Mouse (Mus musculus) G1E (cell line): Measurements from ENCODE around the gene Plpp6. TPM values are rescaled to one million over a fixed set of nuclear protein-coding genes. Genes with fewer than 3 reads are reported as not detected.

ENCODE experiments used
- ATAC-seq: 2 replicates; pipeline ENCODE4 v1.8.0; 2016; ENCODE audit warnings: mild to moderate bottlenecking; ENCODE audit not compliant: insufficient number of reproducible peaks, poor library complexity, low FRiP score, severe bottlenecking; ENCODE audit errors: extremely low read depth
- DNase-seq: peaks from one replicate; pipeline ENCODE4 v3.0.0; 2012; ENCODE audit warnings: low spot score
- H3K27me3 ChIP-seq: 2 replicates; pipeline ENCODE4 v1.6.1; 2012; ENCODE audit warnings: mild to moderate bottlenecking, low read length, inconsistent platforms; ENCODE audit not compliant: insufficient read depth
- H3K36me3 ChIP-seq: replicated peaks from 2 replicates; pipeline ENCODE3; 2012; ENCODE audit warnings: mild to moderate bottlenecking, inconsistent platforms
- H3K4me1 ChIP-seq: 2 replicates; pipeline ENCODE4 v1.6.1; 2012; ENCODE audit warnings: low read depth, low read length, inconsistent platforms, mixed read lengths; ENCODE audit not compliant: insufficient read depth
- H3K4me3 ChIP-seq: 2 replicates; pipeline ENCODE4 v1.5.1; 2012; ENCODE audit warnings: low read depth, mild to moderate bottlenecking, inconsistent platforms, low read length, moderate library complexity, mixed read lengths
- H3K9me3 ChIP-seq: replicated peaks from 2 replicates; pipeline ENCODE4 v1.6.1; 2012; ENCODE audit warnings: inconsistent platforms
- CTCF ChIP-seq: IDR thresholded peaks from 2 replicates; pipeline ENCODE4 v1.5.1; 2012; ENCODE audit warnings: low read depth, low read length, inconsistent platforms, mixed read lengths
- GATA1 ChIP-seq: IDR thresholded peaks from 2 replicates; pipeline ENCODE4 v1.6.1; 2012; ENCODE audit warnings: borderline replicate concordance, low read length, inconsistent platforms, mixed read lengths
- GATA2 ChIP-seq: IDR thresholded peaks from 2 replicates; pipeline ENCODE4 v1.6.1; 2012; ENCODE audit warnings: low read depth, low read length, inconsistent platforms, borderline replicate concordance
- POLR2AphosphoS5 ChIP-seq: IDR thresholded peaks from 2 replicates; pipeline ENCODE4 v1.6.1; 2012; ENCODE audit warnings: low read depth, low read length, inconsistent platforms; ENCODE audit not compliant: insufficient replicate concordance
- TAL1 ChIP-seq: conservative IDR thresholded peaks from 2 replicates; pipeline ENCODE4 v1.6.1; 2012; ENCODE audit warnings: low read depth, low read length, inconsistent platforms, mixed read lengths
- polyA plus RNA-seq: library from polyadenylated mRNA; stranded (reverse); fragments of >175 nt; gene quantifications from 2 replicates; pipeline ENCODE4 v1.2.3, GENCODE M21; 2012
- total RNA-seq, 2 experiments: library from RNA; stranded (forward) in 1 of 2; stranded (reverse) in 1 of 2; fragments of 200-1000 nt in 1 of 2; fragments of >200 nt in 1 of 2; fragmentation: Nextera tagmentation in 1 of 2; gene quantifications; 2 replicates each; pipeline ENCODE4 v1.2.3; 2014 to 2017

Plpp6 gene
- total and polyA plus RNA-seq, 3 experiments, result 5.8 to 31.2 (median 8.7) TPM

DNA sequence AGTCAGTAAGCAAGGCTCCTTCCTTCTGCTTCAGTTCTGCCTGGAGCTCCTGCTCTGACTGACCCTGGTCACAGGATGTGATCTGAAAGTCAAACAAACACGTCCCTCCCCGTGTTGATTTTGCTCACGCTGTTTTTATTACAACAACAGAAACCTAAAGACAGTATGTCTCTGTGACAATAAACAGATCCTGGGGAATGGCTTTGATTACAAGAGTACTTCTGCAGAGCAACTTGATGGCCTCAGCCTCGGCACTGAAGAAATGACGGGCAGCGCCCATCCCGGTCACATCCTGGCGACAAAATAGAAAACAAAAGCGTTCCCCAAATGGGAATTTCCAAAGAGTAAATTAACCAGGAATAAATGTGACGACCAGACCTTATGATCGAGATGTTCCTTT is 6.5 kb downstream of the Plpp6 start:
- H3K36me3 ChIP-seq, result peaks cover 13% of the 10 kb centered on the region
- H3K4me3 ChIP-seq, result no peak overlapping the region
- ATAC-seq, result no peak
- H3K9me3 ChIP-seq, result no peaks in the 10 kb centered on the region; the same call in 1 of the 2 replicates
- no peak for DNase-seq
- H3K4me1 ChIP-seq, result peaks cover 16% of the 10 kb centered on the region
- TF ChIP-seq GATA1 (no peak), GATA2 (no peak), POLR2AphosphoS5 (no peak), CTCF (no peak), TAL1 (no peak)
- peaks cover 9% of the 10 kb centered on the region for H3K27me3 ChIP-seq

DNA sequence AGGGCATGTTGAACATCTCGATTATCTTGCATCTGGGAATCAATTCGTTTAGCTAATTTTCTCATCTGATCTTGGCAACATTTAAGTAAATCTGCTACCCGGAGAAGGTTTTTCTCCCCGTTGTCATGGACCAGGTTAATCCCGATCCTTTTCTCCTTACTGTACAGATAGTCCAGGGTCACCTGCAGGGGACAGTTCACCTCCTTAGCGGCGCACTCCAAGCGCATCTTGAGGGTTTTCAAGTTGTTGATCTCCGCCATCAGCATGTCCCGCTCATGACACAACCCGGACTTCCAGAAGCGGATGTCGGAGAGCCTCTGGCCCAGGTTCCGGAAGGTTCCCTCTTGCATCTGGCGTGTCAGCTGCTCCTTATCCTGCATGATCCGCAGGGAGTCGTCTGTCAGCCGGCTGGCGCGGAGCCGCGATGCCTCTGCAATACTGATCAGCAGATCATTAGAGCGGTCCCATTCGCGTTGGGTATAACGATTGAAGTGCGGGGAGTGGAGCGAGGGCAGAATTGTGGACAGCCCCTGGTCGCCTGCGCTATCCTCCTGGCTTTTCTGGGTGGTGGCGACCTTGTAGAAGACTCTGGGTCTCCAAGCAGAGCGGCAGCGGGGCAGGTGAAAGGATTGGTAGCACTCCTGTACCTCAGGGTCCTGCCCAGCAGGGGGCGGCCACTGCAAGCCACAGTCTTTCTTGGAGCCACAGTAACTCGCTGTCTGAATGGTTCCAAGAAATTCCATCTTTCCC is 11.3 kb downstream of the Plpp6 start:
- TF ChIP-seq POLR2AphosphoS5, result no peak
- peak; percentile 25; the same call in 1 of the 2 replicates for TF ChIP-seq CTCF
- no peak for TF ChIP-seq TAL1
- TF ChIP-seq GATA2, result no peak
- no peaks in the 10 kb centered on the region; the same call in 1 of the 2 replicates for H3K9me3 ChIP-seq
- peak; percentile 41 for DNase-seq
- H3K36me3 ChIP-seq, result no peaks in the 10 kb centered on the region
- ATAC-seq, result no peak
- peaks cover 12% of the 10 kb centered on the region for H3K4me1 ChIP-seq
- H3K4me3 ChIP-seq, result no peak overlapping the region
- H3K27me3 ChIP-seq, result peaks cover 20% of the 10 kb centered on the region

DNA sequence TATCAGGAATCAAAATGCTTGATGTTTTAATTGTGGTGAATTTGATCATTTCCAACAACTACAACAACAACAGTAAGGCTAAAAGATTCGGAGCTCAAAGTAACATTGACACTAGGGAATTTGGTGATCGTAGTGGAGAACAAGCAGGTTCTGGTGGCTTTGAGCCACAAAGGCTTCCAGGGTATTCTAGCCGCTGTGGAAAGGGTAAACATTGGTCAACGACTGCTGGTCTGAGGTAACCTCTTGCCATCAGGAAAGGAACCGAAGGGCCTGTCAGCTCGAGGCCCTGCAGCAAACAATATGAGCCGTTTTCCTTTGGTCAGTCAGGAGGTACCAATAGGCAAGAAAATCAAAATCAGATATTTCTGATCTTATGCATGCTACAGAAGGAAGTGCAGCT is 18.9 kb downstream of the Plpp6 start:
- peaks cover 16% of the 10 kb centered on the region for H3K27me3 ChIP-seq
- DNase-seq (no peak), ATAC-seq (no peak)
- no peak overlapping the region for H3K4me3 ChIP-seq
- H3K4me1 ChIP-seq, result peaks cover 2% of the 10 kb centered on the region; the same call in 1 of the 2 replicates
- H3K36me3 ChIP-seq, result no peaks in the 10 kb centered on the region
- TF ChIP-seq CTCF (no peak), POLR2AphosphoS5 (no peak), GATA2 (no peak), GATA1 (no peak), TAL1 (no peak)
- H3K9me3 ChIP-seq, result no peaks in the 10 kb centered on the region; the same call in 1 of the 2 replicates

DNA sequence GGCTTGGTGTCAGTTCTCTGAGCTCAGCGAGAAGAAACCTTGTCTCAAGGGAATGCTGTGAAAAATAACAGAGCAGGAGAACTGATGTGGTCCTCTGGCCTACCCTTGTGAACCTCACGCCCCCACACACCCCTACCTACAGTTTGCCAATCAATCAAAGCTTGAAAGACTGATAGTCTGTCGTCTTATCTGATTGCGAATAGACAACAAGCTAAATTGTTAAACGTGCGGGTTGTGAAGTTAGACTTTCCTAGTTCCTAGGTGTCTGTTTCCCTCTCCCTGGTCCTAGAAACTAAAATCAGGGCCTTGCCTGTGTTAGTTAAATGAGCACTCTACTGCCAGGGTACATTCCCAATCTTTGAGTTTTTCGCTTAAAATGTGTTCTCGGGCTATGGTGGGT is 25.8 kb downstream of the Plpp6 start:
- H3K36me3 ChIP-seq, result peaks cover 17% of the 10 kb centered on the region
- H3K9me3 ChIP-seq, result no peaks in the 10 kb centered on the region
- no peaks in the 10 kb centered on the region for H3K27me3 ChIP-seq
- no peak for DNase-seq
- H3K4me3 ChIP-seq, result peak overlapping the region; percentile 98
- TF ChIP-seq POLR2AphosphoS5 (no peak), GATA1 (no peak), TAL1 (no peak), GATA2 (no peak), CTCF (no peak)
- ATAC-seq, result no peak
- peaks cover 31% of the 10 kb centered on the region for H3K4me1 ChIP-seq

DNA sequence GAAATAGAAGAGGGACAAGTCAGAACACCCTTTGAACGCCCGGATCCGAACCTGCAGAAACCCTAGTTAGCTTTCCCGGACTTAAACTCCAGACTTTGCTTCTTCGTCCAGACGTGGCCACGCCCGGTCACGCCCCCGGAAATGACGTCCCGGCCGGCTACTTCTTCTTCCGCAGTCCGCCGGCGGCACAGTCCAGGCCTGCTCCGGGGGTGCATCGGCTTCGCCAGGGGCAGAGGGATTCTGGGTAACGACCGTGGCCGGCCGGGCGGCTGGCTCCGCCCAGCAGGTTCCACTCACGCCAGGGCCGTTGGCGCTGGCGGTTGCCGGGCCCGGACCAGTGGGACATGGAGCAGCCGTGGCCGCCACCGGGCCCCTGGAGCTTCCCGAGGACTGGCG is 26.4 kb downstream of the Plpp6 start, which contains the start of gene Cdc37l1:
Cdc37l1 (plus strand) TSS at position 159 of the 396 bp plus-strand sequence.
- H3K9me3 ChIP-seq, result no peaks in the 10 kb centered on the region
- H3K4me3 ChIP-seq, result peak within 1 kb of the TSS; percentile 98
- peak; percentile 92 for DNase-seq
- no peaks in the 10 kb centered on the region for H3K27me3 ChIP-seq
- peak; percentile 95 for ATAC-seq
- H3K36me3 ChIP-seq, result peaks cover 24% of the 10 kb centered on the region
- H3K4me1 ChIP-seq, result peaks cover 31% of the 10 kb centered on the region
- TF ChIP-seq TAL1 (no peak), CTCF (no peak), GATA2 (no peak), POLR2AphosphoS5 (no peak), GATA1 (no peak)

DNA sequence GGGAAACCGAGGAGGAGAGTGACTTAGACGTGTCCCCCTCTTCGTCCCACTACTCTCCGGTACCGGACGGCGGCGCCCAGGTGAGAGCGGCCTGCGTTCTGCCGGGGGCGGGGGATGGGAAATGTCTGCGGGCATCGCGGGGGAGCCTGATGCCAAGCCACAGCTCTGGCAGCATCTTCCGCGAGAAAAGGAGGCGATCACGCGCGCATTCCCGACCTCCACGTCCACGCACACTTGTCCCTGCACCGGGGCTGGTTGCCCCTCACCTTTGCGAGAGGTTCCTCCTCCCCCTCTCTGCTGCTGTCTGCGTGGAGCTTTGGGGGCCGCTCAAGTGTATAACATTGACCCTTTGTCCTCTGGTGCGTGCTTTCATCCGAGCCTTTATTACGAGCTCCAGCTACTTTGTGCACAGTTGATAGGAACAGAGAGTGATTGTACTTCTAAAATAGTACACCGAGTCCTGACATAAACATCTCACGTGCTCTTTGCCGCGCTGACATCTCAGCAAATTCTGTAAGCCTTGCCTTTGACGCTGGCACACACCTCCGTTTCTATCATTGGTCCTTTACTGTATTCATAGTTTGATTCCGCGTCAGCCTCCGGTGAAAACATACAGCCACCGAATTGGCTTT is 27.0 kb downstream of the Plpp6 start:
- peaks cover 29% of the 10 kb centered on the region for H3K36me3 ChIP-seq
- H3K9me3 ChIP-seq, result no peaks in the 10 kb centered on the region
- TF ChIP-seq CTCF (no peak), GATA1 (no peak), POLR2AphosphoS5 (no peak), TAL1 (no peak), GATA2 (no peak)
- peak overlapping the region; percentile 98 for H3K4me3 ChIP-seq
- H3K27me3 ChIP-seq, result no peaks in the 10 kb centered on the region
- DNase-seq, result peak; percentile 16
- no peak for ATAC-seq
- H3K4me1 ChIP-seq, result peaks cover 32% of the 10 kb centered on the region
